Mouse (Mus musculus): ENCODE measurements at regions not wholly inside any gene's neighbourhood (a gene's known extent, or its start where the extent isn't known, plus 50 kb on each side); places are given as distances from the start of the nearest gene placed in this dataset.
A peak's percentile ranks its signal among the peaks of the same experiment; 100 is the strongest.

- TF ChIP-seq CTCF (IDR thresholded peaks at IDR 0.05; ENCODE audit: borderline replicate concordance, extremely low read depth, insufficient read depth, insufficient read length), result no peak
- no peak for TF ChIP-seq POLR2A (IDR thresholded peaks at IDR 0.05; ENCODE audit: borderline replicate concordance, extremely low read depth, insufficient read depth, insufficient read length, poor library complexity, severe bottlenecking)
- DNase-seq (ENCODE audit: low read depth), result peak; percentile 32
Measured at GRCm38 (mm10) chr9:79439233-79439960, 279.2 kb downstream of the Col12a1 start.

GRCm38 (mm10) chr9:79455226-79455625 is 263.4 kb downstream of the Col12a1 start:
- TF ChIP-seq CTCF (IDR thresholded peaks at IDR 0.05; ENCODE audit: borderline replicate concordance, extremely low read depth, insufficient read depth, insufficient read length), result no peak
- no peak for TF ChIP-seq POLR2A (IDR thresholded peaks at IDR 0.05; ENCODE audit: borderline replicate concordance, extremely low read depth, insufficient read depth, insufficient read length, poor library complexity, severe bottlenecking)
- no peak for DNase-seq (ENCODE audit: low read depth)

- DNase-seq (ENCODE audit: low read depth), result peak; percentile 65
- TF ChIP-seq CTCF (IDR thresholded peaks at IDR 0.05; ENCODE audit: borderline replicate concordance, extremely low read depth, insufficient read depth, insufficient read length) (no peak), POLR2A (IDR thresholded peaks at IDR 0.05; ENCODE audit: borderline replicate concordance, extremely low read depth, insufficient read depth, insufficient read length, poor library complexity, severe bottlenecking) (no peak)
Measured at GRCm38 (mm10) chr9:79479118-79479517, 239.5 kb downstream of the Col12a1 start.

- DNase-seq (ENCODE audit: low read depth), result no peak
- TF ChIP-seq CTCF (IDR thresholded peaks at IDR 0.05; ENCODE audit: borderline replicate concordance, extremely low read depth, insufficient read depth, insufficient read length), result no peak
- no peak for TF ChIP-seq POLR2A (IDR thresholded peaks at IDR 0.05; ENCODE audit: borderline replicate concordance, extremely low read depth, insufficient read depth, insufficient read length, poor library complexity, severe bottlenecking)
Measured at GRCm38 (mm10) chr9:79500253-79500652, 218.4 kb downstream of the Col12a1 start.

GRCm38 (mm10) chr9:79502034-79502433 is 216.6 kb downstream of the Col12a1 start:
- TF ChIP-seq POLR2A (IDR thresholded peaks at IDR 0.05; ENCODE audit: borderline replicate concordance, extremely low read depth, insufficient read depth, insufficient read length, poor library complexity, severe bottlenecking) (no peak), CTCF (IDR thresholded peaks at IDR 0.05; ENCODE audit: borderline replicate concordance, extremely low read depth, insufficient read depth, insufficient read length) (no peak)
- no peak for DNase-seq (ENCODE audit: low read depth)

- no peak for DNase-seq (ENCODE audit: low read depth)
- TF ChIP-seq POLR2A (IDR thresholded peaks at IDR 0.05; ENCODE audit: borderline replicate concordance, extremely low read depth, insufficient read depth, insufficient read length, poor library complexity, severe bottlenecking) (no peak), CTCF (IDR thresholded peaks at IDR 0.05; ENCODE audit: borderline replicate concordance, extremely low read depth, insufficient read depth, insufficient read length) (no peak)
Measured at GRCm38 (mm10) chr9:79516384-79516783, 202.2 kb downstream of the Col12a1 start.

GRCm38 (mm10) chr9:79517461-79517860 is 201.2 kb downstream of the Col12a1 start:
- TF ChIP-seq CTCF (IDR thresholded peaks at IDR 0.05; ENCODE audit: borderline replicate concordance, extremely low read depth, insufficient read depth, insufficient read length) (no peak), POLR2A (IDR thresholded peaks at IDR 0.05; ENCODE audit: borderline replicate concordance, extremely low read depth, insufficient read depth, insufficient read length, poor library complexity, severe bottlenecking) (no peak)
- DNase-seq (ENCODE audit: low read depth), result no peak

- no peak for TF ChIP-seq CTCF (IDR thresholded peaks at IDR 0.05; ENCODE audit: borderline replicate concordance, extremely low read depth, insufficient read depth, insufficient read length)
- no peak for TF ChIP-seq POLR2A (IDR thresholded peaks at IDR 0.05; ENCODE audit: borderline replicate concordance, extremely low read depth, insufficient read depth, insufficient read length, poor library complexity, severe bottlenecking)
- DNase-seq (ENCODE audit: low read depth), result no peak
Measured at GRCm38 (mm10) chr9:79518640-79519039, 200.0 kb downstream of the Col12a1 start.

- TF ChIP-seq CTCF (IDR thresholded peaks at IDR 0.05; ENCODE audit: borderline replicate concordance, extremely low read depth, insufficient read depth, insufficient read length) (no peak), POLR2A (IDR thresholded peaks at IDR 0.05; ENCODE audit: borderline replicate concordance, extremely low read depth, insufficient read depth, insufficient read length, poor library complexity, severe bottlenecking) (no peak)
- no peak for DNase-seq (ENCODE audit: low read depth)
Measured at GRCm38 (mm10) chr9:79520498-79520897, 198.1 kb downstream of the Col12a1 start.

- TF ChIP-seq CTCF (IDR thresholded peaks at IDR 0.05; ENCODE audit: borderline replicate concordance, extremely low read depth, insufficient read depth, insufficient read length) (no peak), POLR2A (IDR thresholded peaks at IDR 0.05; ENCODE audit: borderline replicate concordance, extremely low read depth, insufficient read depth, insufficient read length, poor library complexity, severe bottlenecking) (no peak)
- DNase-seq (ENCODE audit: low read depth), result peak; percentile 74
Measured at GRCm38 (mm10) chr9:79523054-79523453, 195.6 kb downstream of the Col12a1 start.

- DNase-seq (ENCODE audit: low read depth), result no peak
- no peak for TF ChIP-seq CTCF (IDR thresholded peaks at IDR 0.05; ENCODE audit: borderline replicate concordance, extremely low read depth, insufficient read depth, insufficient read length)
- TF ChIP-seq POLR2A (IDR thresholded peaks at IDR 0.05; ENCODE audit: borderline replicate concordance, extremely low read depth, insufficient read depth, insufficient read length, poor library complexity, severe bottlenecking), result no peak
Measured at GRCm38 (mm10) chr9:79525000-79525399, 193.6 kb downstream of the Col12a1 start.

- no peak for TF ChIP-seq POLR2A (IDR thresholded peaks at IDR 0.05; ENCODE audit: borderline replicate concordance, extremely low read depth, insufficient read depth, insufficient read length, poor library complexity, severe bottlenecking)
- no peak for TF ChIP-seq CTCF (IDR thresholded peaks at IDR 0.05; ENCODE audit: borderline replicate concordance, extremely low read depth, insufficient read depth, insufficient read length)
- DNase-seq (ENCODE audit: low read depth), result peak; percentile 27
Measured at GRCm38 (mm10) chr9:79526390-79526789, 192.2 kb downstream of the Col12a1 start.

Data from brain, embryonic 14.5 days (tissue).